Mouse (Mus musculus) kidney, postnatal 0 days (tissue): Measurements from ENCODE around the gene 6030458C11Rik. TPM values are rescaled to one million over a fixed set of nuclear protein-coding genes. Genes with fewer than 3 reads are reported as not detected.
A peak's percentile ranks its signal among the peaks of the same experiment; 100 is the strongest.

Experiments used
- ATAC-seq: fragments of 200-750 bp; cut with Nextera tagmentation; replicated peaks from 2 replicates; pipeline ENCODE4 v1.8.0; 2017; ENCODE audit warnings: low read depth, moderate number of reproducible peaks, moderate TSS enrichment, moderate library complexity; ENCODE audit not compliant: low FRiP score
- DNase-seq: peaks from one replicate; pipeline ENCODE4 v3.0.0-alpha.2; 2016; ENCODE audit warnings: low spot score
- H3K27ac ChIP-seq: fragments of 300-500 bp; sonication (generic); 2 replicates; pipeline ENCODE4 v1.5.1; 2014; ENCODE audit warnings: mild to moderate bottlenecking
- H3K27me3 ChIP-seq: fragments of 300-500 bp; sonication (generic); 2 replicates; pipeline ENCODE4 v1.6.1; 2014; ENCODE audit warnings: low read length, mixed read lengths; ENCODE audit not compliant: insufficient read depth
- H3K36me3 ChIP-seq: fragments of 300-500 bp; sonication (generic); 2 replicates; pipeline ENCODE4 v1.6.1; 2014; ENCODE audit warnings: low read length, mixed read lengths; ENCODE audit not compliant: insufficient read depth
- H3K4me1 ChIP-seq: fragments of 300-500 bp; sonication (generic); replicated peaks from 2 replicates; pipeline ENCODE4 v1.6.1; 2014; ENCODE audit warnings: antibody characterized with exemption, low read length, mixed read lengths; ENCODE audit not compliant: insufficient read depth
- H3K4me2 ChIP-seq: fragments of 300-500 bp; sonication (generic); 2 replicates; pipeline ENCODE4 v1.6.1; 2014; ENCODE audit warnings: mild to moderate bottlenecking, low read length, moderate library complexity, mixed read lengths
- H3K4me3 ChIP-seq: fragments of 300-500 bp; sonication (generic); replicated peaks from 2 replicates; pipeline ENCODE4 v1.5.1; 2014; ENCODE audit warnings: low read depth, low read length
- H3K9ac ChIP-seq: fragments of 300-500 bp; sonication (generic); 2 replicates; pipeline ENCODE4 v1.6.1; 2014; ENCODE audit warnings: low read depth, low read length
- H3K9me3 ChIP-seq: fragments of 300-500 bp; sonication (generic); replicated peaks from 2 replicates; pipeline ENCODE4 v1.6.1; 2016; ENCODE audit warnings: low read length, inconsistent platforms, mixed read lengths
- CTCF ChIP-seq: IDR thresholded peaks from 2 replicates; pipeline ENCODE4 v1.5.1; 2016; ENCODE audit warnings: antibody characterized with exemption, low read depth, mild to moderate bottlenecking, moderate library complexity
- WGBS: fragments of 180-500 bp; shearing (Covaris S2); extraction: QIAGEN DNeasy Blood & Tissue Kit; methylation state at CpG from one replicate; pipeline ENCODE4 v1.1.7; 2014; 5-methylcytosine and 5-hydroxymethylcytosine counted together
- polyA plus RNA-seq: library from polyadenylated mRNA; unstranded; fragments of >200 nt; fragmentation: Nextera tagmentation; extraction: Ambion mirVana; gene quantifications from 2 replicates; pipeline ENCODE4 v1.2.1, GENCODE M21; 2015

Gene 6030458C11Rik
- polyA plus RNA-seq, 1 experiment from 2014 or later = 20.8 TPM

- Histone ChIP-seq H3K9me3 (no peaks in the 10 kb centered on the region), H3K27ac (no peak overlapping the region), H3K4me2 (no peak overlapping the region), H3K36me3 (peaks cover 53% of the 10 kb centered on the region), H3K9ac (no peak overlapping the region), H3K4me3 (no peak overlapping the region), H3K27me3 (no peaks in the 10 kb centered on the region), H3K4me1 (no peaks in the 10 kb centered on the region)
- ATAC-seq = no peak
- 93% methylated on average over 11 of the region's 11 CpGs for WGBS
- no peak for DNase-seq
- TF ChIP-seq CTCF = no peak
These were observed 16.3 kb upstream of the 6030458C11Rik start for GRCm38 (mm10) chr15:12840737-12841136.

GRCm38 (mm10) chr15:12834231-12834630, 9.8 kb upstream of the 6030458C11Rik start:
- Histone ChIP-seq H3K9me3 (no peaks in the 10 kb centered on the region), H3K4me3 (no peak overlapping the region), H3K36me3 (peaks cover 32% of the 10 kb centered on the region), H3K4me2 (no peak overlapping the region), H3K4me1 (no peaks in the 10 kb centered on the region), H3K9ac (no peak overlapping the region), H3K27ac (no peak overlapping the region), H3K27me3 (no peaks in the 10 kb centered on the region)
- no peak for DNase-seq
- WGBS = 93% methylated on average over 24 of the region's 24 CpGs
- no peak for TF ChIP-seq CTCF
- ATAC-seq = no peak

- Histone ChIP-seq H3K9ac (no peak overlapping the region), H3K4me3 (no peak overlapping the region), H3K27me3 (no peaks in the 10 kb centered on the region), H3K4me2 (no peak overlapping the region), H3K9me3 (no peaks in the 10 kb centered on the region), H3K36me3 (peaks cover 33% of the 10 kb centered on the region), H3K27ac (no peak overlapping the region), H3K4me1 (no peaks in the 10 kb centered on the region)
- 96% methylated on average over 31 of the region's 31 CpGs for WGBS
- no peak for ATAC-seq
- no peak for DNase-seq
- TF ChIP-seq CTCF = no peak
These were observed 8.9 kb upstream of the 6030458C11Rik start for GRCm38 (mm10) chr15:12833385-12833784.

GRCm38 (mm10) chr15:12832599-12832998, 8.2 kb upstream of the 6030458C11Rik start:
- H3K27ac ChIP-seq = no peak overlapping the region
- H3K4me2 ChIP-seq = no peak overlapping the region
- no peak for TF ChIP-seq CTCF
- peaks cover 27% of the 10 kb centered on the region for H3K36me3 ChIP-seq
- DNase-seq (no peak), ATAC-seq (no peak)
- no peak overlapping the region for H3K4me3 ChIP-seq
- H3K4me1 ChIP-seq = no peaks in the 10 kb centered on the region
- 98% methylated on average over 4 of the region's 4 CpGs for WGBS
- no peaks in the 10 kb centered on the region for H3K9me3 ChIP-seq
- H3K27me3 ChIP-seq = no peaks in the 10 kb centered on the region
- H3K9ac ChIP-seq = no peak overlapping the region

GRCm38 (mm10) chr15:12829878-12830277, 5.4 kb upstream of the 6030458C11Rik start:
- Histone ChIP-seq H3K9ac (no peak overlapping the region), H3K4me1 (peaks cover 5% of the 10 kb centered on the region; the same call in 1 of the 2 replicates), H3K36me3 (peaks cover 16% of the 10 kb centered on the region; the same call in 1 of the 2 replicates), H3K4me2 (no peak overlapping the region), H3K9me3 (no peaks in the 10 kb centered on the region), H3K27ac (no peak overlapping the region), H3K27me3 (no peaks in the 10 kb centered on the region), H3K4me3 (no peak overlapping the region)
- ATAC-seq (no peak), DNase-seq (no peak)
- TF ChIP-seq CTCF = no peak
- WGBS = 91% methylated on average over 3 of the region's 3 CpGs

GRCm38 (mm10) chr15:12825408-12825807, 959 bp upstream of the 6030458C11Rik start:
- no peak for ATAC-seq
- 49% methylated on average over 12 of the region's 12 CpGs for WGBS
- Histone ChIP-seq H3K4me2 (peak overlapping the region; percentile 79), H3K4me1 (peaks cover 5% of the 10 kb centered on the region; the same call in 1 of the 2 replicates), H3K36me3 (peaks cover 16% of the 10 kb centered on the region; the same call in 1 of the 2 replicates), H3K4me3 (peak overlapping the region; percentile 96), H3K9me3 (no peaks in the 10 kb centered on the region), H3K9ac (peak overlapping the region; percentile 94), H3K27ac (peak overlapping the region; percentile 56; the same call in 1 of the 2 replicates), H3K27me3 (no peaks in the 10 kb centered on the region)
- TF ChIP-seq CTCF = no peak
- no peak for DNase-seq

- under 1% methylated on average over 31 of the region's 31 CpGs for WGBS
- Histone ChIP-seq H3K36me3 (peaks cover 18% of the 10 kb centered on the region; the same call in 1 of the 2 replicates), H3K27me3 (no peaks in the 10 kb centered on the region), H3K27ac (peak overlapping the region; percentile 56), H3K4me1 (peaks cover 5% of the 10 kb centered on the region; the same call in 1 of the 2 replicates), H3K9me3 (no peaks in the 10 kb centered on the region), H3K4me2 (peak overlapping the region; percentile 79), H3K9ac (peak overlapping the region; percentile 94), H3K4me3 (peak overlapping the region; percentile 96)
- TF ChIP-seq CTCF = no peak
- no peak for ATAC-seq
- no peak for DNase-seq
These were observed 516 bp upstream of the 6030458C11Rik start for GRCm38 (mm10) chr15:12824965-12825364.
